Mouse (Mus musculus): Measurements from ENCODE around the gene Zfp385c. TPM values are rescaled to one million over a fixed set of nuclear protein-coding genes. Genes with fewer than 3 reads are reported as not detected.

Gene Zfp385c
- polyA plus RNA-seq, 1 experiment, result 0.55 TPM

DNA sequence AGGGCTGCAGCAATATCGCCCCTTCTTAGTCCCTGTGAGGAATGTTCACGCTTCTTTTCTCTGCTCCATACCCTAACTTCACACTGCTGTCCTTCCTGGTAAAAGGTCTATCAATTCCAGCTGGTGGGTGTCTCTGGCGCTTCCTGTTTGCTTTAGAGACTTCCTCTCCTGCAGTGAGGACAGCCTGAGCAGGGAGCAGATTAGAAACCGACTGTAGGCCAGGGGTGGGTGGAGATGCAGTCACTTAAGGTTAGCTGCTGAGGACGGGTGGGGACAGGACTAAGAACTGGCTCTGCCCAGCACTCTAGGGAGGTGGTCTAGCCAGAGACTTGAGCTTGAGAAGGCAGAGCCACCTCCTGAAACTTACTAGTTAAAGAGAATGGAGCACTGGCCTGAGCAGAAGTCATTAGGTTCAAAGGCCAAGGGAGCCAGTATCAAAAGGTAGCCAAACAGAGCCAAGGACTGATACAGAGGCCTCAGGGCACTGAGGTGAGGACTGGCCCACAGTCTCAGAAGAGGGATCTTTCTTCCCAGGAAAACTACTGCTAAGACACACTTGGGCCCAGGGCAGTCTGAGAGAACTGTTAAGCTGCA, 32.8 kb upstream of the Zfp385c start:
- 42% methylated on average over 5 of the region's 5 CpGs for WGBS
- H3K4me1 ChIP-seq (replicated peaks; ENCODE audit: control insufficient read depth, insufficient read depth, low read length), result peaks cover 41% of the 10 kb centered on the region
- H3K27me3 ChIP-seq (ENCODE audit: control insufficient read depth, insufficient read depth, low read length), result no peaks in the 10 kb centered on the region
- no peak overlapping the region for H3K4me3 ChIP-seq (ENCODE audit: control insufficient read depth, insufficient read depth, low read length)
- peaks cover 15% of the 10 kb centered on the region for H3K36me3 ChIP-seq (ENCODE audit: control insufficient read depth, insufficient read depth, low read length)
- no peak for DNase-seq
- peak overlapping the region; percentile 10; the same call in 1 of the 2 replicates for H3K27ac ChIP-seq (ENCODE audit: control insufficient read depth, insufficient read depth, low read length)
- TF ChIP-seq CTCF (IDR thresholded peaks at IDR 0.05; ENCODE audit: borderline replicate concordance, control insufficient read depth, extremely low read depth, insufficient read depth, low read length, poor library complexity) (no peak), POLR2A (IDR thresholded peaks at IDR 0.05; ENCODE audit: control insufficient read depth, extremely low read depth, insufficient read depth, low read length, poor library complexity) (no peak)

DNA sequence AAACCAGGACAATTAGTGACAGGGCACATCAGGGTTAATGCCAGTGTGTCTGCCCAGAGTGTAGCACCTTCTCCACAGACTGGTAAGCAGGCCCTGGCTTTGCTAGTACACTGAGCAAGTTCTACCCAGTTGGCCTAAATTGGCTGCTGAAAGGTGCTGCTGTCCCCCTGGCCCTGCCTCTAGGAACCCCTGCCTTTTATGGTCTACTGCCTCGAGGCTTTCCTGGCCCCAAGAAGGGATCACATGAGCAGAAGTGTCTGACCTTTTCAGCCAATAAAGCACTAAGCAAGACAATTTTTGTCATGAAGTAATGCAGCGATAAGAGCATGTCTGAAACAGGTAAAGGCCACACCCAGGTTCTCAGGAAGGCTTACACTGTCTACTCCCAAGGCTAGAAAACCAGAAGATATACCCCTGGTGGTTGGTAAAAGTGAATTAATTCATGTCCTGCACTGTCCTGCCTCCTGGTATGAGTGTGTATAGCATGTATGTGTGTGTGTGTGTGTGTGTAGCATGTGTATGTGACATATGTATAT, 30.3 kb upstream of the Zfp385c start:
- no peak for DNase-seq
- no peak for TF ChIP-seq POLR2A (IDR thresholded peaks at IDR 0.05; ENCODE audit: control insufficient read depth, extremely low read depth, insufficient read depth, low read length, poor library complexity)
- TF ChIP-seq CTCF (IDR thresholded peaks at IDR 0.05; ENCODE audit: borderline replicate concordance, control insufficient read depth, extremely low read depth, insufficient read depth, low read length, poor library complexity), result no peak
- WGBS, result 52% methylated on average over 2 of the region's 2 CpGs

GRCm38 (mm10) chr11:100721776-100722492, 29.7 kb upstream of the Zfp385c start:
- Histone ChIP-seq H3K4me3 (ENCODE audit: control insufficient read depth, insufficient read depth, low read length) (no peak overlapping the region), H3K27ac (ENCODE audit: control insufficient read depth, insufficient read depth, low read length) (peak overlapping the region; percentile 19; the same call in 1 of the 2 replicates), H3K27me3 (ENCODE audit: control insufficient read depth, insufficient read depth, low read length) (no peaks in the 10 kb centered on the region), H3K36me3 (ENCODE audit: control insufficient read depth, insufficient read depth, low read length) (peaks cover 25% of the 10 kb centered on the region), H3K4me1 (replicated peaks; ENCODE audit: control insufficient read depth, insufficient read depth, low read length) (peaks cover 37% of the 10 kb centered on the region)
- TF ChIP-seq POLR2A (IDR thresholded peaks at IDR 0.05; ENCODE audit: control insufficient read depth, extremely low read depth, insufficient read depth, low read length, poor library complexity) (no peak), CTCF (IDR thresholded peaks at IDR 0.05; ENCODE audit: borderline replicate concordance, control insufficient read depth, extremely low read depth, insufficient read depth, low read length, poor library complexity) (no peak)
- 25% methylated on average over 8 of the region's 8 CpGs for WGBS
- DNase-seq, result no peak

More for the DNA sequence above, 30.3 kb upstream of the Zfp385c start:
- no peaks in the 10 kb centered on the region for H3K27me3 ChIP-seq (ENCODE audit: control insufficient read depth, insufficient read depth, low read length)
- no peak overlapping the region for H3K4me3 ChIP-seq (ENCODE audit: control insufficient read depth, insufficient read depth, low read length)
- peaks cover 21% of the 10 kb centered on the region for H3K36me3 ChIP-seq (ENCODE audit: control insufficient read depth, insufficient read depth, low read length)
- H3K27ac ChIP-seq (ENCODE audit: control insufficient read depth, insufficient read depth, low read length), result 0 out of 2 replicates have a peak overlapping the region, but pooled peaks have one; percentile 13
- H3K4me1 ChIP-seq (replicated peaks; ENCODE audit: control insufficient read depth, insufficient read depth, low read length), result peaks cover 37% of the 10 kb centered on the region

GRCm38 (mm10) chr11:100721254-100721653, 29.0 kb upstream of the Zfp385c start:
- Histone ChIP-seq H3K27ac (ENCODE audit: control insufficient read depth, insufficient read depth, low read length) (no peak overlapping the region), H3K36me3 (ENCODE audit: control insufficient read depth, insufficient read depth, low read length) (peaks cover 30% of the 10 kb centered on the region), H3K27me3 (ENCODE audit: control insufficient read depth, insufficient read depth, low read length) (no peaks in the 10 kb centered on the region), H3K4me3 (ENCODE audit: control insufficient read depth, insufficient read depth, low read length) (no peak overlapping the region), H3K4me1 (replicated peaks; ENCODE audit: control insufficient read depth, insufficient read depth, low read length) (peaks cover 37% of the 10 kb centered on the region)
- no peak for DNase-seq
- 8% methylated on average over 4 of the region's 4 CpGs for WGBS
- TF ChIP-seq POLR2A (IDR thresholded peaks at IDR 0.05; ENCODE audit: control insufficient read depth, extremely low read depth, insufficient read depth, low read length, poor library complexity) (no peak), CTCF (IDR thresholded peaks at IDR 0.05; ENCODE audit: borderline replicate concordance, control insufficient read depth, extremely low read depth, insufficient read depth, low read length, poor library complexity) (no peak)

DNA sequence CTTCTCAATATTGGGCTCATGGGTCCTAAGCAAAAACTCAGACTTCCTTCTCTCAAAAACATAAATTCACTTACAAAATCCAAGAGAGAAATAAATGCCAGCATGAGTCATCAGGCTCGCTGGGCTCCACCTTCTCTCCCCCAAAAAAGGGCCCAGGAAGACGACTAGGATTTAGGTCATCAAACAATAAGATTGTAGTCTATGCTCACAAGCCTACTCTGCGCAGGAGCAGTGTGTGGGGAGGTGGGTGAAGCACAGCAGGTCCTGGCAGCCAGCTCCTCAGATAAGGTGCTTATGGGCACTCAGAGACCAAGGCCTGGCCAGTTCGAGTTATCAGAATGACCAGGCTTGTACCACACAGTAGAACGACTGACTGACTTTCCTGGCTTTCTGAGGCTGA, 28.1 kb upstream of the Zfp385c start:
- WGBS, result 54% methylated on average over 5 of the region's 5 CpGs
- H3K4me3 ChIP-seq (ENCODE audit: control insufficient read depth, insufficient read depth, low read length), result no peak overlapping the region
- H3K27ac ChIP-seq (ENCODE audit: control insufficient read depth, insufficient read depth, low read length), result no peak overlapping the region
- TF ChIP-seq CTCF (IDR thresholded peaks at IDR 0.05; ENCODE audit: borderline replicate concordance, control insufficient read depth, extremely low read depth, insufficient read depth, low read length, poor library complexity) (no peak), POLR2A (IDR thresholded peaks at IDR 0.05; ENCODE audit: control insufficient read depth, extremely low read depth, insufficient read depth, low read length, poor library complexity) (no peak)
- no peak for DNase-seq
- H3K36me3 ChIP-seq (ENCODE audit: control insufficient read depth, insufficient read depth, low read length), result peaks cover 36% of the 10 kb centered on the region
- H3K4me1 ChIP-seq (replicated peaks; ENCODE audit: control insufficient read depth, insufficient read depth, low read length), result peaks cover 35% of the 10 kb centered on the region
- H3K27me3 ChIP-seq (ENCODE audit: control insufficient read depth, insufficient read depth, low read length), result no peaks in the 10 kb centered on the region

GRCm38 (mm10) chr11:100719893-100720292, 27.6 kb upstream of the Zfp385c start:
- H3K4me3 ChIP-seq (ENCODE audit: control insufficient read depth, insufficient read depth, low read length), result no peak overlapping the region
- peaks cover 39% of the 10 kb centered on the region for H3K36me3 ChIP-seq (ENCODE audit: control insufficient read depth, insufficient read depth, low read length)
- no peak for DNase-seq
- WGBS, result 91% methylated on average over 11 of the region's 11 CpGs
- peaks cover 31% of the 10 kb centered on the region for H3K4me1 ChIP-seq (replicated peaks; ENCODE audit: control insufficient read depth, insufficient read depth, low read length)
- H3K27me3 ChIP-seq (ENCODE audit: control insufficient read depth, insufficient read depth, low read length), result no peaks in the 10 kb centered on the region
- TF ChIP-seq POLR2A (IDR thresholded peaks at IDR 0.05; ENCODE audit: control insufficient read depth, extremely low read depth, insufficient read depth, low read length, poor library complexity) (no peak), CTCF (IDR thresholded peaks at IDR 0.05; ENCODE audit: borderline replicate concordance, control insufficient read depth, extremely low read depth, insufficient read depth, low read length, poor library complexity) (no peak)
- no peak overlapping the region for H3K27ac ChIP-seq (ENCODE audit: control insufficient read depth, insufficient read depth, low read length)
